Mouse (Mus musculus) forelimb bud, embryonic 11.5 days (tissue): ENCODE measurements at regions not wholly inside any gene's neighbourhood (a gene's known extent, or its start where the extent isn't known, plus 50 kb on each side); places are given as distances from the start of the nearest gene placed in this dataset.

Source experiments
- DNase-seq: peaks from one replicate; pipeline ENCODE4 v3.0.0-alpha.2; 2012; ENCODE audit warnings: low read depth, low spot score

- no peak for DNase-seq
Measured at GRCm38 (mm10) chr12:39729255-39729654, 308.6 kb downstream of the Arl4a start.

GRCm38 (mm10) chr12:39724172-39724571 is 313.7 kb downstream of the Arl4a start:
- no peak for DNase-seq

- peak; percentile 18 for DNase-seq
Measured at GRCm38 (mm10) chr12:39715120-39715519, 322.7 kb downstream of the Arl4a start.

DNA sequence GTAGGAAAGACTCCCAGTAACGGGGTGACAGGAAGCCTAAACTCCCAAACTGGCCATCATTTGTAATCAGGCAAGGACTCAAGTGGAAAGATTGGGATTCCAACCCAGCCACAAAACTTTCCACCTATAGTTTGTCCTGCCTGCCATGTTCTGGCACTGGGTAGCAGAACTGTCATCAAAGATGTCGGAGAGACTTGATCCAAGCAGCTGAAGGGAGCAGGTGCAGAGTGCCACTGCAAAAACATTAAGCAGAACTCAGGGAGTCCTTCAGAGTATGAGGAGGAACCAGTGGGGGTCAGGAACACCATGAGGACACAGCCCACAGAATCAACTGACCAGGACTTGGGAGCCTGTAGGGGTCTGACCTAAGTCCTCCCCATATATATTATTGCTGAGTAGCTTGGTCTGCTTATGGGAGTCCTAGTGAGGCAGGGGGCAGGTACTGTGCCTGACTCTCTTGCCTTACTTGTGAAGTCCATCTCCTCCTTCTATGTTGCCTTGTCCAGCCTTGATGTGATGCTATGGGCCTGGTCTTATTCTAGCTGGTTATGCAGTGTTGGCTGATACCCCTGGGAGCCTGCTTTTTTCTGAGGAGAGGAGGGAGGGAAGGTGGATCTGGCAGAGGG is 323.5 kb downstream of the Arl4a start:
- DNase-seq = no peak

DNA sequence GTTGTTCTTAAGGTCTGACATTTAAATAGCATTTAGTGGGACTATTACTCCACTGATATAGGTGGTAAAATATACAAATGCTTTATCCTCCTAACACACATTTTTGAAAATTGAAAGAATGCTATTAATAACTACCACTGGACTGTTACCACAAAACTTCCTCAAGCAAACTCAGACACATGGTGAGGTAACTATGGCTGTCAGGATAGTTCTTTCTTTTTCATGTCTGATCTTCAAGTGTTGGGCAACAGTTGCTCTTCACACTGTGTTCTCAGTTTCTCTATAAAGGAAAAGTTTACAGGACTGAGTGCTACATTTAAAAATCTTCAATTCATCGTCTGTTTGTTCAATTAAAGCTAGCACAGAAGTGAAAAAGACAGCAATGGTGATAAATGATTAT is 326.0 kb downstream of the Arl4a start:
- DNase-seq = no peak

GRCm38 (mm10) chr12:39709850-39710249 is 328.0 kb downstream of the Arl4a start:
- DNase-seq = no peak

DNA sequence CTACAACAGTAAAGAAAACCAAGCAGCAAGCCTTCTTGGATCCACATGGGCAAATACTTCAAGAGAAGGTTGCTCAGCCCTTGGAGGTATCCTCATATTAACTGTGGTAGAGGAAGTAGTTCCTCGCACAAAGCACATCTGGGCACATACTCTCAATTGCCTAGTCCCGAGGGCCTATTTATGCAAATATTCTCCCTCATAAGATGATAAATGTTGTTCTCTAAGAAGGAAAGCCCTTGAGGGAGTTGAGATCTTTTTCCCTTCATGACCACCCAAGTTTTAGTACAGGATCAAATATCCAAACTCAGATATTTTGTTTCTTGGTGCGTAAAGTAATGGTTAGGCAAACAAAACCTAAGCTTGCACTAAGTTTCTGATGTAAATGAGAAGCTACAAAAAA is 340.6 kb downstream of the Arl4a start:
- no peak for DNase-seq

GRCm38 (mm10) chr12:39695322-39695721 is 342.5 kb downstream of the Arl4a start:
- no peak for DNase-seq

- DNase-seq = no peak
Measured at GRCm38 (mm10) chr12:39692043-39692442, 345.8 kb downstream of the Arl4a start.

DNA sequence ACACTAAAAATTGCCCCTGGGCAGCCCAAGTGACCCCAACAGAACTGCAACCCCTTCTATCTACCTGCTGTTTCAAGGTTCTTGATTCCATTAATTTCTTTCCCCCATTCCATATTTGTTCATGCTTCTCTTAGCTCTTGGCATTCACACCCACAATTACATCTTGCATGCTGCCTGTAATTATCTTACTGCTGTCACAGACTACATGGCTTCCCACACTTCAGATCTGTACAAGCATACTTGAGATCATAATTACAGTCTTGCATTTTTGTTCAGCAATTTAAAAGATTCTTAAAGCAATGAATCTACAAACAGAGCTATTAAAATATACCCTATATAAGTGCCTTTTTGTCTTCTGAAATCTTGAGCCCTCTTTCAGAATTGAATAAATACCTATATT is 352.4 kb downstream of the Arl4a start:
- no peak for DNase-seq

DNA sequence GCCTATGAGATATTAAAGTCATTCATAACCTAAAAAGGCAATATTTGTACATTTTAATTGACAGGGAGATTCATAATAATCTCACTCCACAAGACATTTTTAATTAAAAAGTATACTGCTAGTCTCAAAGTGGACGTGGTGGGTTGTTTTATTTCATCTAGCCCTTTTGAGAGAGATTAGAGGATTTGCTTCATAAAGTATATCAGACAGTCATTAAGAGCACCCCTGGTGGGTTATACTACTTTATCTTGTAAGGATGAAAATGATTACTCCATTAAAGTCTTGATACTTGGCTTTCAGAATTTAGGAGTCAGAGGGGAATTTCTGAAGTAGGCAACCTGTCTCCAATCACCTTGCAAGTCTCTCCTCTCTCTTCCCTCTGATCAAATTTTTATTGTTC is 355.7 kb downstream of the Arl4a start:
- DNase-seq = no peak

- no peak for DNase-seq
Measured at GRCm38 (mm10) chr12:39675608-39676007, 362.2 kb downstream of the Arl4a start.

GRCm38 (mm10) chr12:39667701-39668100 is 370.1 kb downstream of the Arl4a start:
- no peak for DNase-seq

DNA sequence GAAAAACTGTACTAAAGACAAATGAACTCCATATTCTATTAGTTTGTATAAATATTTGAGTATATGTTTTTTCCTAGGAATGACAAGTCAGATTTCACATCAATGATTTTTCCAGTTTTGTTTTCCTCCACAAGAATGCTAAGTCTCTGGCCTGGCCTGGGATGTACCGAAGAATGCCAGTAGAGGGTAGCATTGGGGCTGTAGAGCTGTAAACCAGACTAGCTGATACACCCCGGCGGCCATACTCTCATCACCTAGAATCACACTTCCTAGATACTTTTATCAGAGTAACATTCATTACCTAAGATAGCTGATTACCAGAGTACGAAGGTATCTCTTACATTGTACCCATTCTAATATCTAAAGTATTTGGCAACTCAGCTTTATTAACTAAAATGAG is 372.4 kb downstream of the Arl4a start:
- DNase-seq = peak; percentile 50

DNA sequence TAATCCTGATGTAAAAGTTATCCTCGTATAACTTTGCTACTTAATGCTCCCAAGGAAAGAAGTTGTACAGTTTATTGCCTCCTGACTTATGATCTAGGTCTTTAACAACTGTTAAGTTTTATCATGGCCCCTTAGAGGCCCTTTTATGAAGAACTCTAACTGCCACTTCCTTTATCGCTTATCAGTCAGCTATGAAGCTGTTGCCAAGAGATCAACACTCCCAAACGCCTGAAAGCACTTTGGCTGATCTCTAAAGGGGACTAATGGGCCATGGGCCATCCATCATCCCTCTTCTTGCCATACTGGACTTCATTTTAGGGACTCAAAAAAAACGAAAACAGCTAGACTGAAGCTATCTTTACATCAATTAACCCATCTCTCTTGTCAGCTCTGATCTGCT is 377.4 kb downstream of the Arl4a start:
- DNase-seq = no peak

DNA sequence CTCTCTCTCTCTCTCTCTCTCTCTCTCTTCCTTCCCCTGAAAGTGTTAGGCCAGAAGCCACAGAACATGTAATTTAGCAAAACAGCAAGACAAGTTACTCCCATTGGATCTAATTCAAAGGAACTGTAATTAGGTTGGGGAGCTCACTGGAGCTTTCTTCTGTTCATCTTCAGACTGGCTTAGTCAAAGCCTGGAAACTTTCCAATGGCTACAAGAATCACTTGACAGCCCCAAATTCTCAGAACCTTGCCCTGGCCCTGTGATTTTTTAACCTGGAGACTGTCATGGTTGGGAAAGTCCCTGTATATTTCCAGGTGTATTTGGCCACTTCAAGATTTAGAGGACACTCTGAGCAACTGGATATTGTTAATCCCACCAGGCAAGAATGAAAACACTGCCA is 381.2 kb downstream of the Arl4a start:
- no peak for DNase-seq

- DNase-seq = no peak
Measured at GRCm38 (mm10) chr12:39648952-39649351, 388.9 kb downstream of the Arl4a start.

DNA sequence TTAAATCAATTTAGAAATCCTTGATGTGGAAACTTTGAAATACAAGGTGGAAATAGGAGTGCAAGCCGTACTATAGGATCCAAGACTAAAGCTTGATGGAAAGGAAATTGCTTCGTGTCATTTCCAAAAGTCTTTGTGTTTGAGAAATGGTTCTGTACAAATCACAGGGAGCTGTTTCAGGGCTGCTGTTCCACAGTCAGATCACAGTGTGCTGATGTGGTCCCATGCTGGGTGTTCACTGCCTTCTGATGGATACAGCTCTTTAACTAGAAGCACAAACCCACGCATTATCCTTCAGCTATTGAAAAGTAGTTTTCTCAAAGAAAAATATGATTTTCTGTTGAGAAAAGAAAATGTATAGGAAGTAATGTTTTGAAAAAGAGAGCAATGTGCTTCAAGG is 391.3 kb downstream of the Arl4a start:
- DNase-seq = no peak

DNA sequence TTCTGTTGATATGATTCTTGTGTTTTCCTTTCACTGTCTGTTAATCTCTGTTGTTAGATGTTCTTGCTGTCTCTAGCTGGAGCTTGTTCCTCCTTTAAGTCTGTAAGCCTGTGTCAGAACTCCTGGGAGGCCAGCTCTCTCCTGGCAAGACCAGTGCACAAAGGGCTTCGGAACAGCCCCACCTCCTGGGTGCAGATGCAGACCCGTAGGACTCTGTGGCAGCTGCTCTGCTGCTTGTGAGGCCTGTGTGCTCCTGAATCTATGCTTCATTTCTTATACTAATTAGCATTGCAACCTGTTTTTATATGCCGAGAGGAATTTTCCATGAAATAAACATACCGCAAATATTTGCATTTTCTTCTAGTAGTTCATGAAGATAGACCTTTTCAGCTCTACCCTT is 392.2 kb downstream of the Arl4a start:
- no peak for DNase-seq

DNA sequence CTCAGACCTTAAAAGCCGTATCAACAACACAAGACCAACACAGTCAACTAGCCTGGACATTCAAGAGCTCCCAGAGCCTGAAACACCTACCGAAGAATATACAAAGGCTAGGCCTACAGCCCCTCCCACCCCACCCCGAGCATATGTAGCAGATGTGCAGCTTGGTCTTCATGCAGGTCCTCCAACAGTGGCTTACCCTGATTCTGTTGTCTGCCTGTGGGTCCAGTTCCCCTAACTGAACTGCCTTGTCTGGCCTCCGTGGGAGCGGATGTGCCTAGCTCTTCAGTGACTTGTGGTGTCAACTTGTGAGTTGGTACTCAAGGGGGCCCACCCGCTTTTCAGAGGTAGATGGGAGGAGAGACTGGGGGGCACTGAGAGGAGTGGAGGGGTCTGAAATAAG is 398.6 kb downstream of the Arl4a start:
- no peak for DNase-seq

- DNase-seq = no peak
Measured at GRCm38 (mm10) chr12:39634337-39634736, 403.5 kb downstream of the Arl4a start.

- DNase-seq = no peak
Measured at GRCm38 (mm10) chr12:39621266-39621665, 416.6 kb downstream of the Arl4a start.

GRCm38 (mm10) chr12:39605289-39605688 is 432.5 kb downstream of the Arl4a start:
- no peak for DNase-seq

GRCm38 (mm10) chr12:39604723-39605122 is 433.1 kb downstream of the Arl4a start:
- DNase-seq = no peak
